Mouse (Mus musculus): ENCODE measurements at regions not wholly inside any gene's neighbourhood (a gene's known extent, or its start where the extent isn't known, plus 50 kb on each side); places are given as distances from the start of the nearest gene placed in this dataset.

- no peak for ATAC-seq (replicated peaks; ENCODE audit: low FRiP score)
- Histone ChIP-seq H3K4me2 (no peak overlapping the region), H3K4me1 (replicated peaks; ENCODE audit: control insufficient read depth, insufficient read depth, low read length) (no peaks in the 10 kb centered on the region), H3K9me3 (ENCODE audit: control insufficient read depth, low read length) (no peaks in the 10 kb centered on the region), H3K36me3 (ENCODE audit: control insufficient read depth, insufficient read depth, low read length) (no peaks in the 10 kb centered on the region), H3K9ac (ENCODE audit: low read depth, low read length) (no peak overlapping the region), H3K27ac (ENCODE audit: low read depth, low read length) (no peak overlapping the region), H3K27me3 (replicated peaks; ENCODE audit: control insufficient read depth, insufficient read depth, low read length) (no peaks in the 10 kb centered on the region), H3K4me3 (ENCODE audit: low read depth, low read length) (no peak overlapping the region)
- DNase-seq (ENCODE audit: low spot score) = no peak
- 78% methylated on average over 7 of the region's 7 CpGs for WGBS
Measured at GRCm38 (mm10) chr10:102685833-102686434, 173.9 kb downstream of the Rassf9 start.

DNA sequence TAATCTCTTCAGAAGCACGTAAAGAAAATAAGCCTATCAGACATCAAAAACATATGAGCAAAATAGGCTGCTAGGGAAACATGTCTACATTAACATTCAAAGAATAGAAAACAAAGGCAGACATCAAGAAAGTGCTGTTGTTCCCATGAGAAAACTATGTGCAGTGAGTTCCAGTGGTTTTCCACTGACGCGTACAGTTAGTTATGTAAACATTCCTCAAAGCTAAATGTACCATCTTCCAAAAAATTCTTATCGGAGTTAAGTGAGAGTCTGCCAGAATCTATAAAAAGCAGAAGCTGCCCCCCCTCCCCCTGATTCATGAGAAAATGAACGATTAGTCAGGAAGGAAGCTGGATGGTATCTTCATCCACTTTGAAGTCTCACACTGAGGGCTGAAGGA is 155.3 kb downstream of the Rassf9 start:
- ATAC-seq (replicated peaks; ENCODE audit: low FRiP score) (no peak), DNase-seq (ENCODE audit: low spot score) (no peak)
- Histone ChIP-seq H3K9me3 (ENCODE audit: control insufficient read depth, low read length) (no peaks in the 10 kb centered on the region), H3K4me2 (no peak overlapping the region), H3K4me3 (ENCODE audit: low read depth, low read length) (no peak overlapping the region), H3K9ac (ENCODE audit: low read depth, low read length) (no peak overlapping the region), H3K27ac (ENCODE audit: low read depth, low read length) (no peak overlapping the region), H3K36me3 (ENCODE audit: control insufficient read depth, insufficient read depth, low read length) (no peaks in the 10 kb centered on the region), H3K4me1 (replicated peaks; ENCODE audit: control insufficient read depth, insufficient read depth, low read length) (no peaks in the 10 kb centered on the region), H3K27me3 (replicated peaks; ENCODE audit: control insufficient read depth, insufficient read depth, low read length) (no peaks in the 10 kb centered on the region)
- 68% methylated on average over 5 of the region's 5 CpGs for WGBS

DNA sequence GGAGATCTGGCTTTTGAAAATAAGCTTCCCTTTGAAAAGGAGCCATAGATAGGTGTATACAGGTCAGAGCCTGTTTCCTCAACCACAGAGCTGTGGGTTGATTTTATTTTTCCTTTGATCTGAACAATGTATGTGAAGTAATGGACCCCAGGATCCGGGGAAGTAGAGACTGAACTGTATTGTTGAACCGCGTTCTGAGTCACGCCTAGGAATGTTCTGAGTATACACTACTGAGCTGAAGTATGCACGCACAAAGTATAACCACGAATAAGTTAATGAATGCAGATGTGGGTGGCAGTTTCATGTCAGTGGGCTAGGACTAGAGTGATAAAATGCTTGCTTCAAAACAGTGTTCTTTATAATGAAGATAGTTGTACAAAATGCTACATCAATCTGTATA is 147.7 kb downstream of the Rassf9 start:
- H3K4me3 ChIP-seq (ENCODE audit: low read depth, low read length) = no peak overlapping the region
- no peaks in the 10 kb centered on the region for H3K4me1 ChIP-seq (replicated peaks; ENCODE audit: control insufficient read depth, insufficient read depth, low read length)
- H3K27ac ChIP-seq (ENCODE audit: low read depth, low read length) = no peak overlapping the region
- ATAC-seq (replicated peaks; ENCODE audit: low FRiP score) (no peak), DNase-seq (ENCODE audit: low spot score) (no peak)
- H3K4me2 ChIP-seq = no peak overlapping the region
- no peaks in the 10 kb centered on the region for H3K27me3 ChIP-seq (replicated peaks; ENCODE audit: control insufficient read depth, insufficient read depth, low read length)
- 87% methylated on average over 6 of the region's 6 CpGs for WGBS
- H3K9ac ChIP-seq (ENCODE audit: low read depth, low read length) = no peak overlapping the region
- no peaks in the 10 kb centered on the region for H3K9me3 ChIP-seq (ENCODE audit: control insufficient read depth, low read length)
- no peaks in the 10 kb centered on the region for H3K36me3 ChIP-seq (ENCODE audit: control insufficient read depth, insufficient read depth, low read length)

DNA sequence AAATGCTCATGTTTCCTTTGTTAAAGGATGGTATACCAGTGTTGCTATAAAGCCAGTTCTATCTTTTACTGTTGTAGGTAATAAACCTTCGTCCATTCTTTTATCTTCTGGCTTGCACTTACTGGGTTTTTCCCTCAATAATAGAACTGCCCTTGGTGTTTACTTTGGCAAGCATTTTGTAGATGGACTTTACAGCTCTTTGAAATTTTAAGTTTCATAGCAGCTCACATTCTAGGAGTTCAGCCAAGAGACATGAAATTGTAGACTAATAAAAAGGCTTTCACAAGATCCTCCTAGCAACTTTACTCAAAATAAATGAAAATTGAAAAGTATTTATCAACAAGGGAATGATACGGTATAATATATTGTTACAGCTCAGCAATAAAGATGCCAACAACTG is 124.5 kb downstream of the Rassf9 start:
- Histone ChIP-seq H3K9ac (ENCODE audit: low read depth, low read length) (no peak overlapping the region), H3K4me1 (replicated peaks; ENCODE audit: control insufficient read depth, insufficient read depth, low read length) (no peaks in the 10 kb centered on the region), H3K27me3 (replicated peaks; ENCODE audit: control insufficient read depth, insufficient read depth, low read length) (no peaks in the 10 kb centered on the region), H3K4me3 (ENCODE audit: low read depth, low read length) (no peak overlapping the region), H3K27ac (ENCODE audit: low read depth, low read length) (no peak overlapping the region), H3K9me3 (ENCODE audit: control insufficient read depth, low read length) (no peaks in the 10 kb centered on the region), H3K4me2 (no peak overlapping the region), H3K36me3 (ENCODE audit: control insufficient read depth, insufficient read depth, low read length) (no peaks in the 10 kb centered on the region)
- WGBS = 81% methylated on average over 2 of the region's 2 CpGs
- DNase-seq (ENCODE audit: low spot score) (no peak), ATAC-seq (replicated peaks; ENCODE audit: low FRiP score) (no peak)

- Histone ChIP-seq H3K36me3 (ENCODE audit: control insufficient read depth, insufficient read depth, low read length) (no peaks in the 10 kb centered on the region), H3K27ac (ENCODE audit: low read depth, low read length) (no peak overlapping the region), H3K4me3 (ENCODE audit: low read depth, low read length) (no peak overlapping the region), H3K27me3 (replicated peaks; ENCODE audit: control insufficient read depth, insufficient read depth, low read length) (no peaks in the 10 kb centered on the region), H3K4me2 (no peak overlapping the region), H3K9ac (ENCODE audit: low read depth, low read length) (no peak overlapping the region), H3K9me3 (ENCODE audit: control insufficient read depth, low read length) (no peaks in the 10 kb centered on the region), H3K4me1 (replicated peaks; ENCODE audit: control insufficient read depth, insufficient read depth, low read length) (no peaks in the 10 kb centered on the region)
- DNase-seq (ENCODE audit: low spot score) (no peak), ATAC-seq (replicated peaks; ENCODE audit: low FRiP score) (no peak)
- 63% methylated on average over 4 of the region's 4 CpGs for WGBS
Measured at GRCm38 (mm10) chr10:102633438-102633837, 121.4 kb downstream of the Rassf9 start.

DNA sequence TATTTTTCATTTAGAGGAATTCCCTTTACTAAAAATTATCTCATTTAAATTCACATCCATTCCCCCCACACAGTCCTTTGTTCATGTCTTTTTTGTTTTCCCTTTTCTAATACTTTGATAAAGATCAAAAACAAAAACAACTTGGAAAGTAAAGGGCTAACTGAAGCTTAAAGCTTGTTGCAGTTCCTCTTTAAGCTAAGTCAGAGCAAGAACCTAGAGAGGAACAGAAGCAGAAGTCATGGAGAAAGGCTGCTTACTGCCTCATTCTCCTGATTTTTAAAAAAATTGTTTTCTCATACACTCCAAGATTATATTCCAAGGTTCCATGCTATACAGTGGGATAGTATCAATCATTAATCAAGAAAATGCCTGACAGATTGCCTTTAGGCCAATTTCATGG is 116.6 kb downstream of the Rassf9 start:
- H3K27me3 ChIP-seq (replicated peaks; ENCODE audit: control insufficient read depth, insufficient read depth, low read length) = no peaks in the 10 kb centered on the region
- no peak overlapping the region for H3K4me3 ChIP-seq (ENCODE audit: low read depth, low read length)
- H3K9ac ChIP-seq (ENCODE audit: low read depth, low read length) = no peak overlapping the region
- no peaks in the 10 kb centered on the region for H3K36me3 ChIP-seq (ENCODE audit: control insufficient read depth, insufficient read depth, low read length)
- ATAC-seq (replicated peaks; ENCODE audit: low FRiP score) (no peak), DNase-seq (ENCODE audit: low spot score) (no peak)
- no peaks in the 10 kb centered on the region for H3K9me3 ChIP-seq (ENCODE audit: control insufficient read depth, low read length)
- no peaks in the 10 kb centered on the region for H3K4me1 ChIP-seq (replicated peaks; ENCODE audit: control insufficient read depth, insufficient read depth, low read length)
- no peak overlapping the region for H3K4me2 ChIP-seq
- no peak overlapping the region for H3K27ac ChIP-seq (ENCODE audit: low read depth, low read length)

- 69% methylated on average over 3 of the region's 3 CpGs for WGBS
- Histone ChIP-seq H3K9ac (ENCODE audit: low read depth, low read length) (no peak overlapping the region), H3K36me3 (ENCODE audit: control insufficient read depth, insufficient read depth, low read length) (no peaks in the 10 kb centered on the region), H3K27ac (ENCODE audit: low read depth, low read length) (no peak overlapping the region), H3K27me3 (replicated peaks; ENCODE audit: control insufficient read depth, insufficient read depth, low read length) (no peaks in the 10 kb centered on the region), H3K9me3 (ENCODE audit: control insufficient read depth, low read length) (no peaks in the 10 kb centered on the region), H3K4me1 (replicated peaks; ENCODE audit: control insufficient read depth, insufficient read depth, low read length) (no peaks in the 10 kb centered on the region), H3K4me3 (ENCODE audit: low read depth, low read length) (no peak overlapping the region), H3K4me2 (no peak overlapping the region)
- no peak for ATAC-seq (replicated peaks; ENCODE audit: low FRiP score)
- no peak for DNase-seq (ENCODE audit: low spot score)
Measured at GRCm38 (mm10) chr10:102623895-102624294, 111.9 kb downstream of the Rassf9 start.

DNA sequence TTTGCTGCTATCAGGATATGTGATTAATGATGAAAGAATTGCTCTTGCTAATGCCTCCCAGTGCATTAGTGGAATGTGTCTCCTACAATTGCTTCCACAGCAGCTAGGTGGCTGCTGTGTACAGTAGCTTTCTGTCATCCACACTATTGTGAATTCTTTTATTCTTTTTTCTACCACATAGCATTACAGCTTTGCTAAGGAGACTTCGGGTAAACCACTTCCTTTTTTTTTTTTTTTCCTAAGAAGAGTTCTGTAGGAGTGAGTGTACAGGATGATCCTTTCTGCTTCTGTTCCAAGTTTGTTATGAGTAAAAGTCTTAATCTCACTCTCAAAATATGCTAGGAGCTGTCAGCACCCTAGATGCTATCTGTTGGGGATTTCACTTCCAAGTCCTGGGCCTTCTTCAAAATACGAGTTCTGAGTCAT is 110.6 kb downstream of the Rassf9 start:
- ATAC-seq (replicated peaks; ENCODE audit: low FRiP score) (no peak), DNase-seq (ENCODE audit: low spot score) (no peak)
- no peak overlapping the region for H3K9ac ChIP-seq (ENCODE audit: low read depth, low read length)
- no peak overlapping the region for H3K4me3 ChIP-seq (ENCODE audit: low read depth, low read length)
- H3K27ac ChIP-seq (ENCODE audit: low read depth, low read length) = no peak overlapping the region
- no peaks in the 10 kb centered on the region for H3K36me3 ChIP-seq (ENCODE audit: control insufficient read depth, insufficient read depth, low read length)
- H3K9me3 ChIP-seq (ENCODE audit: control insufficient read depth, low read length) = no peaks in the 10 kb centered on the region
- no peaks in the 10 kb centered on the region for H3K4me1 ChIP-seq (replicated peaks; ENCODE audit: control insufficient read depth, insufficient read depth, low read length)
- no peaks in the 10 kb centered on the region for H3K27me3 ChIP-seq (replicated peaks; ENCODE audit: control insufficient read depth, insufficient read depth, low read length)
- no peak overlapping the region for H3K4me2 ChIP-seq
- 55% methylated on average over 2 of the region's 2 CpGs for WGBS

GRCm38 (mm10) chr10:102618711-102619110 is 106.7 kb downstream of the Rassf9 start:
- no peaks in the 10 kb centered on the region for H3K36me3 ChIP-seq (ENCODE audit: control insufficient read depth, insufficient read depth, low read length)
- H3K27me3 ChIP-seq (replicated peaks; ENCODE audit: control insufficient read depth, insufficient read depth, low read length) = no peaks in the 10 kb centered on the region
- H3K4me1 ChIP-seq (replicated peaks; ENCODE audit: control insufficient read depth, insufficient read depth, low read length) = no peaks in the 10 kb centered on the region
- no peak overlapping the region for H3K27ac ChIP-seq (ENCODE audit: low read depth, low read length)
- H3K9me3 ChIP-seq (ENCODE audit: control insufficient read depth, low read length) = no peaks in the 10 kb centered on the region
- WGBS = 67% methylated on average over 2 of the region's 2 CpGs
- ATAC-seq (replicated peaks; ENCODE audit: low FRiP score) (no peak), DNase-seq (ENCODE audit: low spot score) (no peak)
- no peak overlapping the region for H3K4me3 ChIP-seq (ENCODE audit: low read depth, low read length)
- H3K9ac ChIP-seq (ENCODE audit: low read depth, low read length) = no peak overlapping the region
- H3K4me2 ChIP-seq = no peak overlapping the region
